Mouse (Mus musculus) ovary, postnatal 10 days (tissue): Measurements from ENCODE around the gene Fam168b.

Experiments
- DNase-seq: peaks from one replicate; pipeline ENCODE4 v3.0.0; 2022; ENCODE audit warnings: low spot score

The Fam168b gene

DNA sequence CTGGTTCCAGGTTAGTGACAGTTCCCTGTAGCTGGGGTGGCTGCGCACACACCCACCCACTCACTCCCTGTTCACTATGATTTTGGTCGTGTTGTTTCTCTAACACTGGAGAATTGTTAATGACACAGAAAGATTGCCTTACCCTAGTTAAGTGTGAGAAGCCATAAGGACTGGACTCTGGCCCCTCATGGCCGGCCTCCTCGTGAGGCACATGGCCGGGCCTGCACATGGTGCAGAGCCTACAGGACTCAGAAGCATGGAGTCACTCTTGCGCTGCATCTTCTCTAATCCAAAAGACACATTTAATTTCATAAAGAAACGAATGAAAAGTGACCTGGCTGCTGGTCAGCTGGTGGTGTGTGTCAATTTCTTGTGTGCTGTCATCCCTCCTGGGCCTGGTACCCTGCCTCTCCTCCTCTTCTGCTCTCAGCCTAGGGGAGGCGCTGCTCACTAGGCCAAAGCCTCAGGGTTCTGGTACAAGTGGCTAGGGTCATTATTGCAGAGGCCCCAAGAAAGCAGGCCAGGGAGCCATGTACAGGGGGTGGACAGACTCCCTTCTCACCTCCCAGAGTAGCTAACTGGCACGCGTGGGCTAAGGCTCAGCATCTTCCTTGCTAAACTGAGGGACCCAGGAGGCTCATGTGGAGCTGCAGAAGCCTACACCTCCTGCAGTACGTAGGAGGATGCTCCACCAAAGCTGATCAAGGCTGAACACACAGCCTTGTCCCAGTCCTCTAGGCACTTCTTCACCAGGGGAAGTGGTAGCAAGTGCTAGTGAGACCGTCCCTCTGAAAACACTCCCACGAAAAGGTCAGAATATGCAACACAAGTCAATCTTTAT, 30.2 kb downstream of the Fam168b start:
- DNase-seq, result no peak

- no peak for DNase-seq
Measured at GRCm38 (mm10) chr1:34811581-34811980, 31.3 kb downstream of the Fam168b start.

- DNase-seq, result no peak
Measured at GRCm38 (mm10) chr1:34811035-34811434, 31.8 kb downstream of the Fam168b start.

- DNase-seq, result no peak
Measured at GRCm38 (mm10) chr1:34810293-34810692, 32.6 kb downstream of the Fam168b start.

DNA sequence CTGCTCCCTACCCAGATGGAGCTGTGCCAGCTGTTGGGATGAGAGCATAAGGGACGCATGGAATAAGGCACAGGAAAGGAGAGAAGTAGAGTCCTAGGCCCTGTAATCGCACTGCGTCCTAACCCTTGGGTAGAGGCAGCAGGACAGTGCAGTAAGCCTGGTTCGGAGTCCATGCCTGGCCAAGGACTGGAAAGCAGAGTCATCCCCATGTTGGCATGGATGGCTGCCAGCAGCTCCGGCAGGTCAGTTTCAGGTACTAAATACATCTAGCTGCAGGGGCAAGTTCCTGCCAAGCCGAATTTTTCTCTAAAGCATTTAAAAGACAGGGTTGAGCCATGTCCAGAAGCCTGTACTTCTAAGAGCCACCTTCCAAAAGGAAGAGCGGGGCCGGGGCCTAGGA, 34.4 kb downstream of the Fam168b start:
- DNase-seq, result no peak

DNA sequence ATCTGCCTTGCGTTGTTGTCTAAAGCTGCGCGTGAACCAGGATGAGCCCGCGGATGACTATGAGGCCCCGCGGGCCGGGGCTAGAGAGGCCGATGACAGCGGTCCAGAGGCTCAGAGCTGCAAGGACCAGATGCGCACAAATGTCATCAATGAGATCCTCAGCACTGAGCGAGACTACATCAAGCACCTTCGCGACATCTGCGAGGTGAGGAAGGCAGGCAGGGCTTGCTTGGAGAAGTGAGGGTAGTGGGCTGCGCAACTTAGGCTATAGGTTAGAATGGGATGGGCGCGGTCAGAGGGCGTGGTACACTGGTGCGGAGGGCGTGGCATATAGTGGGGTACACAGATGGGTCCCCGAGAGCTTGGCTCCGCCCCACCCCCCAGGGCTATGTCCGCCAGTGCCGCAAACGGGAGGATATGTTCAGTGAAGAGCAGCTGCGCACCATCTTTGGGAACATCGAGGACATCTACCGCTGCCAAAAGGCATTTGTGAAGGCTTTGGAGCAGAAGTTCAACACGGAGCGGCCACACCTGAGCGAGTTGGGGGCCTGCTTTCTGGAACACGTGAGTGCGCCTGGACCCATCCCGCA, 36.8 kb downstream of the Fam168b start:
- DNase-seq, result no peak

DNA sequence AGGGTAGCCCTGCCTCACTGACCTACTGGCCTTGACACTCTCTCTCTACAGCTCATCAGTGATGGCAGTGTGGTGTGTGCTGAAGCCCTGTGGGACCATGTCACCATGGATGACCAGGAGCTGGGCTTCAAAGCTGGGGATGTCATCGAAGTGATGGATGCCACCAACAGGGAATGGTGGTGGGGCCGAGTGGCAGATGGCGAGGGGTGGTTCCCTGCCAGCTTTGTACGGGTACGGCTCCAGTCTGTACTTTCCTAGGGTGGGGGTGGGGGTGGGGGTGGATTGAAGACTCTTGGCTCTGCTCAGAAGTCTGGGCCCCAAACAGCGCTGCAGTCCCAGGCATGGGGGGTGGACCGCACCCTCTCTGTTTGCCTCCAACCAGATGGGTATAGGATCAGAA, 38.0 kb downstream of the Fam168b start:
- no peak for DNase-seq

GRCm38 (mm10) chr1:34802290-34802642, 40.6 kb downstream of the Fam168b start:
- DNase-seq, result no peak

DNA sequence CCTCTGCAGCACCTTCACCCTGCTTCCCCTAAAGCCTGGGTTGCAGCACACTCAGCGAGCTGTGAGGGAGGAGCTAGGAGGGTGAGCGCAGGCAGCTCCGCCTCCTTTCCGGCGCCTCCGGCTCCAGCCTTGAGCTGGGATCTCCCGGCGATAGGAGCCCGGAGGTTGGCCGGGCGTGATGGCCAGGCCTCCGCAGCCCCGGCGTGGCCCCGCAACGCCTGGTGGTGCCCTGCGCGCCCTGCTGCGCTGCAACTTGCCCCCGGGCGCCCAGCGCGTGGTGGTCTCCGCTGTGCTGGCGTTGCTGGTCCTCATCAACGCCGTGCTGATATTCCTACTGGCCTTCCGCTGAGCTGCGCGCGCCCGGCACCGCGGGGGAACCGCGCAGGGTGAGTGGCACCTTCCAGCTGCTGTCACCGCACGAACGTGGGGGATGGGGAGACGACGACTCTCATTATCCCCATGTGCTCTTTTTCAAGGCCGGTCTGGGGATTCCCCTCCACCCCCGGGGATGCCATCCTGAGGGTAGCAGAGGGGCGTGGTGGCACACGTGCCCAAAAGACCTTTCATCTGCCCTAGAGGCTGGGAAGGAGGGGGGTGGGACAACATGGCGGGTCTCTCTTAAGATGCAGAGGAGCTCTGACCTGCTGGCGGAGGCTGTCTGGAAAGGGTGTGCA, 41.1 kb downstream of the Fam168b start:
- DNase-seq, result peak; percentile 27

DNA sequence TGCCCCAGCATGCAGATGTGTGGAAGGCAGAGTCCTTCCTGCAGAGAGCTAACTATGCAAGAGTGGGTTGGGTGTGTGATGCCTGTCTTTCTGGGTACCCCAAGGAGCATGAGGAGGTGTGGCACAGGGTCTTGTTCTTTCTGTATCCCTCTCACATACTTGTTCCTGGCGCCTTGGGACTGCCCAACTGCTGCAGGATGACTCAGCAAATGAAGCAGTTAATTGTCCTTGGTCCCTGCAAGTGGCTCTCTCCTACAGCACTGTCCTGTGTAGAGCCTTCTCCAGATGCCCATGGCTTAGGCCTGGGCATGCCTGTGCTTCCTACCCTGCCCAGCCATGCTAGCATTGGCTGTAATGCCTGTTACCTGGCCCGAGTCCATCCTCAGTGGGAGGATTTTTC, 43.7 kb downstream of the Fam168b start:
- no peak for DNase-seq

DNA sequence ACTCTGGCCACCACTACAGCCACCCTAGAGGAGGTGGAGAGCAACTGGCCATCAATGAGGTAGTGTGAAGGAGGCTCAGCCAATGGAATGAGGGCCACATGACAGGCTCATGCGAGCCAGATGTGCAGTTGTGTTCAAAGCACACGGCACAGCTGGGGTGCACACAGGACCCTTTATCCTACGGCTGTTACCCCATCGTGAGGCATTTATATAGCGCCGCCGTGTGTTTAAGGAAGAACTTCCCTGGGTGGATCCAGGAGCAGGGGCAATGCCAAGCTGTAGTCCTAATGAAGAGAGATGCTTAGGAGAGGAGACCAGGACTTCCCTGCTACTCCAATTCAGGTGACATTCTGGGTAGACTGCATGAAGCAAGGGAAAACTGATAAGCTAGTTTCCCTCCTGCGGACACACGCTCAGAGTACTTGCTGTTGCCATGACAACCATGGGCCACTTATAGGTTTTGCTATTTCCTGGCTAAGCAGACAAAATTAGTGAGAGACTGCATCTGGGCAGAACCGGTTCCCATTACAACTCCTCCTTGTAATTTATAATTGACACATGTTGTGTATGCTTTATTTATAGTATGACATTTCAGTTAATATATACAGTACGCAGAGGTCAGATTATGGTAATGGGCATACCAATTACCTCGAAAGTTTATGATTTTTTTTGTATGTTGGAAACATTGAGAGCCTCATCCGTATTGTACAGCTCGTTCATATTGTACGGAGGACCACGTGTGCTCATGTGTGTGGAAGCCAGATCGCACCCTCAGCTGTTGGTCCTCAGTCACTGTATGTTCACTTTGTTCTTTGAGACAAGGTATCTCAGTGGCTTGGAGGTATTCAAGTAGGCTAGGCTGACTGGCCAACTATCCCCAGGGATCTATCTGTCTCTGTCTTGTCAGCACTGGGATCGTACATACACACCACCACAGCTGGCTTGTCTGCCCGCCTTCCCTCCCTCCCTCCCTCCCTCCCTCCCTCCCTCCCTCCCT, 49.3 kb downstream of the Fam168b start:
- no peak for DNase-seq

- no peak for DNase-seq
Measured at GRCm38 (mm10) chr1:34783538-34784161, 59.2 kb downstream of the Fam168b start.

DNA sequence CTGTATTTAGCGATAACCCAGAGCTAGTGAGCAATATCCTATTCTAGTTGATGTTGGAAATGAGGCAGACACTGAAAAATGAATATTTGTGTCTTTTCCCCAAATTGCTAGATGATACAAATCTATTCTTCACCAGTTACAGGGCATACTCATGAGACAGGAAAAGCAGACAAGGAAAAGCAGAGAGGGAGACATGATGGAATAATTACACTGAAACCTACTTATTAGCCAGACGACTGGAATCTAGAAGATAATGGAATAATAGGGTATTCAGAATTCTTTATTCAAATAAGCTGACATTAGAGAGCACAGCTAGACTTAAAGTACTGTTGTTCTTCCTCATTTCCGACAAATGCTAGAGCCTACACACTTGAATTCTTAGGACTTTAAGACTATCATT, 67.0 kb downstream of the Fam168b start:
- no peak for DNase-seq

DNA sequence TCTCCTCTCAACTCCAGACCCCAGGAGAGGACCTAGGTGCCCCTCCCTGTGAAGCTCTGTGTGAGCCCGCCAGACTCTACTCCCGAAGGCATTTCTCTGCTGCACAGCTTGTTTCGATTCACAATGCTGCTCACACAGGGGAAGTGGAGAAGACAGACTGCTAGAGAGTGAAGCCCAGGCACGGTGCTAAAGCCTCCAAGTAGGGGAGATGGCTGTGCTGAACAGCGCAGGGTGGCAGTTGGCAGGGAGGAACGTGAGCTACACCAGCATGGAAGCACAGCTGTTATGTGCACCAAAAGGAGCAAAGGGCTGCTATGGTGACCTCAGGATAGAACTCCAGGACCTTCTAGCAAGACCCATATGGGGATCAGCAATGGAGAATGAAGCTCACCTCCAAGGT, 74.0 kb downstream of the Fam168b start:
- DNase-seq, result no peak

- DNase-seq, result no peak
Measured at GRCm38 (mm10) chr1:34767851-34768250, 75.0 kb downstream of the Fam168b start.

- DNase-seq, result no peak
Measured at GRCm38 (mm10) chr1:34766899-34767298, 76.0 kb downstream of the Fam168b start.
